14 mouse cellular contexts compared by ENCODE assay signal in genomic region chr8:114176721-114177120, GRCm38 (mm10). TPM values are rescaled to one million over a fixed set of nuclear protein-coding genes. Genes with fewer than 3 reads are reported as not detected.
DNase-seq lines count a peak whose midpoint lies in the region; ATAC-seq and TF ChIP-seq lines count a peak whose summit lies in the region.
"Had no signal": no experiment of that assay in that cellular context is flagged by ENCODE, and none has a peak within 500 bp of the region (broad histone marks: within the 10 kb centered on the region; RNA-seq: fewer than 3 reads in every experiment).

No protein-coding gene starts in this region.

- H3K9me3 ChIP-seq in liver, embryonic 12.5 days (replicated peaks) = no peaks in the 10 kb centered on the region
- H3K9me3 ChIP-seq in liver, postnatal 0 days (ENCODE audit: low read length) = no peaks in the 10 kb centered on the region
- H3K9me3 ChIP-seq: embryonic facial prominence, embryonic 10.5 days; hindbrain, embryonic 10.5 days had no signal

- DNase-seq in adrenal gland, postnatal 14 days = peak; percentile 17
- DNase-seq in adrenal gland, adult 8-10 months = no peak
- peak; percentile 24 for DNase-seq in liver, adult 2 months (ENCODE audit: extremely low read depth, low read depth, low spot score)
- peak; percentile 65 for DNase-seq in R1 (ENCODE audit: low read depth, low spot score)
- no peak for DNase-seq in liver, postnatal 0 days
- no peak for DNase-seq in right cerebral cortex, adult 18-20 months
- DNase-seq in cerebellum, adult 9-10 months = no peak
- DNase-seq: adrenal gland, adult 2 months; cerebellum, adult 11-12 months had no signal

- H3K27ac ChIP-seq in liver, adult 2 months (replicated peaks; ENCODE audit: insufficient read depth, low read depth, low read length) = no peak overlapping the region
- no peak overlapping the region for H3K27ac ChIP-seq in liver, embryonic 12.5 days
- H3K27ac ChIP-seq in liver, postnatal 0 days (ENCODE audit: low read depth) = no peak overlapping the region
- H3K27ac ChIP-seq: embryonic facial prominence, embryonic 10.5 days; hindbrain, embryonic 10.5 days had no signal

- no peaks in the 10 kb centered on the region for H3K36me3 ChIP-seq in liver, adult 2 months (ENCODE audit: control insufficient read depth, insufficient read depth, low read length)
- no peaks in the 10 kb centered on the region for H3K36me3 ChIP-seq in liver, embryonic 12.5 days
- H3K36me3 ChIP-seq in liver, postnatal 0 days (replicated peaks; ENCODE audit: insufficient read depth, low read length) = no peaks in the 10 kb centered on the region
- H3K36me3 ChIP-seq: embryonic facial prominence, embryonic 10.5 days; hindbrain, embryonic 10.5 days had no signal

- TF ChIP-seq EP300 in liver, postnatal 0 days (IDR thresholded peaks at IDR 0.05; ENCODE audit: low read depth) = no peak

- H3K4me1 ChIP-seq in liver, adult 2 months (ENCODE audit: control insufficient read depth, insufficient read depth, low read length) = no peaks in the 10 kb centered on the region
- H3K4me1 ChIP-seq in liver, embryonic 12.5 days = no peaks in the 10 kb centered on the region
- H3K4me1 ChIP-seq in liver, postnatal 0 days (ENCODE audit: insufficient read depth) = no peaks in the 10 kb centered on the region
- H3K4me1 ChIP-seq: embryonic facial prominence, embryonic 10.5 days; hindbrain, embryonic 10.5 days had no signal

- no peak for TF ChIP-seq POLR2A in liver, adult 2 months (IDR thresholded peaks at IDR 0.05; ENCODE audit: extremely low read depth, insufficient read depth, low read length)

- peak; percentile 16; the same call in 1 of the 2 replicates for TF ChIP-seq CTCF in liver, adult 2 months (IDR thresholded peaks at IDR 0.05; ENCODE audit: low read depth, low read length)
- peak; percentile 33 for TF ChIP-seq CTCF in liver, postnatal 0 days (IDR thresholded peaks at IDR 0.05; ENCODE audit: low read depth)

- no peak overlapping the region for H3K4me3 ChIP-seq in liver, adult 2 months (ENCODE audit: insufficient read depth, low read depth, low read length)
- H3K4me3 ChIP-seq in liver, embryonic 12.5 days = no peak overlapping the region
- no peak overlapping the region for H3K4me3 ChIP-seq in liver, postnatal 0 days (ENCODE audit: low read depth, low read length)
- H3K4me3 ChIP-seq: embryonic facial prominence, embryonic 10.5 days; hindbrain, embryonic 10.5 days had no signal

- no peak overlapping the region for H3K4me2 ChIP-seq in liver, embryonic 12.5 days
- no peak overlapping the region for H3K4me2 ChIP-seq in liver, postnatal 0 days (ENCODE audit: low read depth, low read length)
- H3K4me2 ChIP-seq: heart, embryonic 11.5 days had no signal

- no peak overlapping the region for H3K9ac ChIP-seq in liver, adult 2 months (ENCODE audit: low read depth, low read length)
- no peak overlapping the region for H3K9ac ChIP-seq in liver, embryonic 12.5 days
- H3K9ac ChIP-seq in liver, postnatal 0 days (replicated peaks) = no peak overlapping the region

- no peak for ATAC-seq in liver, embryonic 12.5 days
- no peak for ATAC-seq in liver, postnatal 0 days

- H3K79me2 ChIP-seq in liver, adult 2 months (ENCODE audit: control insufficient read depth, insufficient read depth, low read length) = no peaks in the 10 kb centered on the region

- WGBS in liver, adult 2 months = 68% methylated on average over 3 of the region's 3 CpGs
- WGBS in liver, embryonic 12.5 days (ENCODE audit: insufficient replicate concordance) = 47% methylated on average over 3 of the region's 3 CpGs
- 58% methylated on average over 3 of the region's 3 CpGs for WGBS in liver, postnatal 0 days (ENCODE audit: insufficient replicate concordance)

- H3K27me3 ChIP-seq in liver, adult 2 months (ENCODE audit: control insufficient read depth, insufficient read depth, low read length) = peaks cover 2% of the 10 kb centered on the region; the same call in 1 of the 2 replicates
- H3K27me3 ChIP-seq in liver, embryonic 12.5 days (replicated peaks) = no peaks in the 10 kb centered on the region
- no peaks in the 10 kb centered on the region for H3K27me3 ChIP-seq in liver, postnatal 0 days (ENCODE audit: insufficient read depth, low read length)

RNA-seq across cellular contexts. Expression of gene Vat1l, which starts 28.7 kb away (rescaled TPM):
- 16.6 and 19.6 TPM in 2 replicates for total RNA-seq in adrenal gland, postnatal 14 days (2021)
- total RNA-seq in adrenal gland, adult 8-10 months (2022) = 10 to 100 TPM; 13.5 to 25.7 (median 16.8) TPM
- total RNA-seq in liver, adult 2 months (2014; rRNA removed) = 0.07 TPM in 1 of 2 replicates, not detected in the other
- not detected in 2 replicates for polyA plus RNA-seq in liver, adult 2 months (2012; rRNA removed)
- polyA plus RNA-seq in liver, embryonic 12.5 days (2016; fragmentation: Nextera tagmentation; extraction: Ambion mirVana) = 0.14 and 0.33 TPM in 2 replicates
- not detected in 2 replicates for polyA plus RNA-seq in liver, postnatal 0 days (2015; fragmentation: Nextera tagmentation; extraction: Ambion mirVana)
- total RNA-seq: MEL had no signal

RNA-seq across cellular contexts. Expression of gene Nudt7, which starts 43.4 kb away (rescaled TPM):
- 77.9 and 82.2 TPM in 2 replicates for total RNA-seq in adrenal gland, postnatal 14 days (2021)
- 10 to 100 TPM; 39.7 to 69.5 (median 52.6) TPM for total RNA-seq in adrenal gland, adult 8-10 months (2022)
- 221 and 394 TPM in 2 replicates for total RNA-seq in liver, adult 2 months (2014; rRNA removed)
- 233 and 293 TPM in 2 replicates for polyA plus RNA-seq in liver, adult 2 months (2012; rRNA removed)
- polyA plus RNA-seq in liver, embryonic 12.5 days (2016; fragmentation: Nextera tagmentation; extraction: Ambion mirVana) = 12.3 and 14.6 TPM in 2 replicates
- 42.4 and 42.7 TPM in 2 replicates for polyA plus RNA-seq in liver, postnatal 0 days (2015; fragmentation: Nextera tagmentation; extraction: Ambion mirVana)
- total RNA-seq: MEL had no signal

Comparison
In these comparisons a context has a peak if more than half of its experiments do, and no peak if none do; other contexts are left out.
1. DNase-seq: peak in adrenal gland, postnatal 14 days (single experiment), liver, adult 2 months (single experiment) and R1 (single experiment); none in adrenal gland, adult 8-10 months (single experiment), liver, postnatal 0 days (single experiment), right cerebral cortex, adult 18-20 months (single experiment) and cerebellum, adult 9-10 months (single experiment).
2. RNA of gene Vat1l, which starts 28.7 kb away (total RNA-seq): 13.5 to 25.7 TPM in adrenal gland, adult 8-10 months and 16.6 to 19.6 TPM in adrenal gland, postnatal 14 days; 0.07 TPM in liver, adult 2 months; every median in the first group is over 10 times any median in the second.